Mouse (Mus musculus): ENCODE measurements around the gene Ip6k3.

GRCm38 (mm10) chr17:27120561-27121024 lies 47.0 kb downstream of the Ip6k3 start:
- no peak for TF ChIP-seq POLR2A (IDR thresholded peaks at IDR 0.05; ENCODE audit: low read depth, low read length)
- TF ChIP-seq CTCF (IDR thresholded peaks at IDR 0.05; ENCODE audit: borderline replicate concordance, insufficient read depth, low read length): peak; percentile 64
